Mouse (Mus musculus) yolk sac, embryonic 10.5 days (tissue): ENCODE results near the gene Nudt12.

Source experiments
- DNase-seq: peaks from one replicate; pipeline ENCODE4 v3.0.0-alpha.2; 2017; ENCODE audit warnings: low spot score

The Nudt12 gene

GRCm38 (mm10) chr17:59013091-59013459 lies at the start of gene Nudt12:
Gene Nudt12 (minus strand): TSS chr17:59013372.
- DNase-seq = peak; percentile 77

GRCm38 (mm10) chr17:59053306-59053705 lies 40.1 kb upstream of the Nudt12 start:
- DNase-seq = no peak

DNA sequence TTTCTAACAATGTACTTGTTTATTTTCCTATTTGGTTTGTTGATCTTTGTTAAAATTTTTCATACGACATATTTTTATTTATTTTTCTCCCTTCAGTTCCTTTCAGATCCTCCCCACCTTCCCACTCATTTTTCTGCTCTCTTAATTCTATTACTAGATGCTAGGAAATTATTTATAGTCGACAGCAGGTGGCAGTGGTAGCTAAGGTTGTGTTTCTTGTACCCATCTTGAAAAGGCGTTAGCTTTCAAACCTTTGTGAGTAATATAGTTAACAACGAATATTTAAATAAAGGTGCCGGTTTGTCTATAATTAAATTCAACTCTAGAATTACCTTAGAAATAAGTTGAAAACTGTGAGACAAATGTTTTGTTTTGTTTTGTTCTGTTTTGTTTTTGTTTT lies 26.6 kb upstream of the Nudt12 start:
- DNase-seq = no peak

DNA sequence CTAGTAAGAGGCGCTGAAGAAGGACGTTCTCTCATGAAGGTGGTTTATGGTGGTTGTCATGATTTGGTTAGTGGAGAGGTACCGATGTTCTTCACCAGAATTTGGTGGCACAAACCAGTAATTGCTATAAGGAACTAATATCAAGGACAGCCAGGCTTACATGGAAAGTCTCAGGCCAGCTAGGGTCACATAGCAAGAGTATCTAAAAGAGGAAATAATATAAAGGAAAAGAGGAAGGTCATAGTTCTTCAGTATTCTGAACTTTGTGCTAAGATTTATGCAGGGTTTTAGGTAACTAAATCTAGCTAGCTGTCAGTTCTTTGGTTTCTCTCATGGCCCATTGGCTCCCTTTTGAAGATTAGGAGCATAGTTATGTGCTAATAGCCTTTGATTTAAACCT lies 20.3 kb upstream of the Nudt12 start:
- DNase-seq = no peak

GRCm38 (mm10) chr17:59026336-59026735 lies 13.2 kb upstream of the Nudt12 start:
- no peak for DNase-seq

DNA sequence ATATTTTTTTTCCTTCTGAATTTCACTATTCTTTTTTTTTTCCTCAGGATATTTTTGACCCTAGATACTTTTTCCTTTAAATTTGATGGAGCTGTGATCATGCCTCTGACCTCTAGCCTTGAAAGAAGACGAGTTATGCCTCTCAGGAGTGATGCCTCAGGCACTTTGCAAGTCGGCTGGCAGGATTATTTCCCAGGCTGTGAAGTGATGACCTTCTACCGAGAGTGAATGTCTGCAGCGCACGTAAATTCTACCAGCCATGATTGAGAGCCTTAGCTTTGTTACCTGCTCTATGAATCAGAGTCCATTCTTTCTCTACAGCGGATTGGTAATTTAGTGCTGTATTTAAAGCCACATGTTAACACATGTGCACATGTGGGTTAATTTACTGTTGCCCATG lies 11.3 kb upstream of the Nudt12 start:
- no peak for DNase-seq

DNA sequence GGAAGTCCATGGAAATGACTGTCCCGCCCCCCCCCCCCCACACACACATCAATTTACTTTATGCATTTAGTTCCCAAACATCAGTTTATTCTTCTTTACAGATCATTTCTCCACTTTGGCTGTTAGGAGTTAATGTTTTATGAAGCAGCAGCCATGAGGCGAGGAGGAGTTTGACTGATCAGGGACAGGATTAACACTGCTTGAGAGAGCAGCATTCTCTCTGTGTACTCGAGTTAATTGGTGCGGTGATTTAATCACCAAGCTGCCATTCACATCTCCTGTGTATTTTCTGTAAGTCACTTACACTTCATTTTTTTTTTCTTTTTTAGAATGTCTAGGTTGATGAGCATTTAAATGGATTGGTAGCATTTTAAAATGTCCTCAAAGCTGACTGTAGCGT lies 10.8 kb upstream of the Nudt12 start:
- no peak for DNase-seq

- no peak for DNase-seq
Observed at GRCm38 (mm10) chr17:59018666-59019065, 5.5 kb upstream of the Nudt12 start.

DNA sequence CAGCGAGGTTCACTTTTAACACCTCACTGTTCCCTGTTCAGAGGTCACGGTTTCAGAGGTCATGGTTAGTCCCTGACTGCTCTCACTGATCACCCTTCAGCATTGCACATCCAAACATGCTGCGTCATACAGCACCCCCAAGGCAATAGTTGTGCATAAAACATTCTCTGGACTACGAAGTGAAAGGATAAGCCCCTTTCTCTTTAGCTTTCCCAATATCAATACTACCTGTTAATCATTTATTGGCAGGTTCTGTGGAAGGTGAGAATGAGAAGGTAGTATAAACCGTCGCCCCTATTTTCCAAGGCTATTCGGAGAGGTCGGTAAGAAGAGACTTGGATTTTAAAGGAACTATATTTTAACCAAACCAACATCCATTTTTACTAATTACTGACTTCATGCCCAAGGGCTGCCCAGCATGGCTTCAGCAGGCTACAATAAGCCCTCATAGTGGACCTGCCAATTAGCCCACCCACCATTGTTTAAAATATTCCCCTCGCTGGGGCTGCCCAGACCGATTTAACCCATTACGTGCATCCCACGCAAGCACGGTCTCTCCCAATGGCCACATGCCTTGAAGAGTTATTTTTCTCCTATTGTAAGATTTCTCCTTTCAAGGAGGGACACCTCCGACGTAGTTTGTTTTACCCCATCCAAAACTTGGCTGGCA lies 616 bp downstream of the Nudt12 start:
- peak; percentile 12 for DNase-seq

DNA sequence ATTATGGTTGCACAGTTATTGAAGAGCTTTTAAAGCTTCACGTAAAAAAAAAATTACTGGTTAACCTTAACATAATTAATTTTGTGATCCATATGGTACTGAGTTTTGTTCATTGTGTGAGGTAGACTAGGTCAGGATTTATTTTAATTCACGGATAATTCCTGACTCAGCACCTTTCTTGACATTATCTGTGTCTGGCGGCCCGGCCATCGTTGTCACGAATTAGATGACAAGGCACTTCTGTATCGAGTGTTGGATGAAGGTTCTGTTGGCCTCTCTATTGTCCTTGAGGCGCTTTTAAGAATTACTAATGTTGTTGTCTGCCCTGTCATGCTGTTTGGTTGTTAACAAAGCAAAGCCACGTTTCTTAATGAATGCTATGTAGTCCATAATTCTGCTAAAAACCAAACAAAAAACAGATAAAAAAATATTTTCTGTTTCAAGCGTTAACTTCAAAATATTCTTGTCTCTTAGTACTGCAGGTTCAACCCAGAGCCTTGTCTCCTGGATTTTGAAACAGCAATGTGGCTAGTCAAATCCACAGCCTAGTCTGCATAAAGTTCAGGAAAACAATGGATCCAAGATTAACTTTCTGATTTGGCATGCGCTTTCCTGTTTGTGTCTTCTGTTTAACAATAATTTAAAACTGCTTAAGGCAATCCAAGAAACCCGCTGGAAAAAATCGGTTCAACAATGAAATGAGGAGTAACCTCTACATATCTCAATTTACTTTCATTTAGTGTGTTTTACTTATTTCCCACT lies 1.4 kb downstream of the Nudt12 start:
- no peak for DNase-seq

GRCm38 (mm10) chr17:58991275-58991674 lies 21.9 kb downstream of the Nudt12 start, which contains the start of gene Pdzph1:
Gene Pdzph1 (minus strand): TSS chr17:58991375.
- DNase-seq = no peak

- no peak for DNase-seq
Observed at GRCm38 (mm10) chr17:58973237-58973636, 39.9 kb downstream of the Nudt12 start.

GRCm38 (mm10) chr17:58959905-58960304 lies 53.3 kb downstream of the Nudt12 start:
- no peak for DNase-seq

- no peak for DNase-seq
Observed at GRCm38 (mm10) chr17:58957055-58957454, 56.1 kb downstream of the Nudt12 start.
